Mouse (Mus musculus) kidney, adult 2 months (tissue): ENCODE measurements around the gene Ttc3.
A peak's percentile ranks its signal among the peaks of the same experiment; 100 is the strongest.

Source experiments
- CTCF ChIP-seq: fragments of 200-500 bp; conservative IDR thresholded peaks from 2 replicates; pipeline ENCODE4 v1.5.1; 2011; ENCODE audit warnings: low read depth, mild to moderate bottlenecking, control low read depth, low read length, moderate library complexity, mixed read lengths; ENCODE audit not compliant: insufficient read depth, insufficient read length
- POLR2A ChIP-seq: fragments of 200-500 bp; IDR thresholded peaks from one replicate; pipeline ENCODE4 v1.6.1; 2011; ENCODE audit warnings: low read depth, low read length, control low read depth

DNA sequence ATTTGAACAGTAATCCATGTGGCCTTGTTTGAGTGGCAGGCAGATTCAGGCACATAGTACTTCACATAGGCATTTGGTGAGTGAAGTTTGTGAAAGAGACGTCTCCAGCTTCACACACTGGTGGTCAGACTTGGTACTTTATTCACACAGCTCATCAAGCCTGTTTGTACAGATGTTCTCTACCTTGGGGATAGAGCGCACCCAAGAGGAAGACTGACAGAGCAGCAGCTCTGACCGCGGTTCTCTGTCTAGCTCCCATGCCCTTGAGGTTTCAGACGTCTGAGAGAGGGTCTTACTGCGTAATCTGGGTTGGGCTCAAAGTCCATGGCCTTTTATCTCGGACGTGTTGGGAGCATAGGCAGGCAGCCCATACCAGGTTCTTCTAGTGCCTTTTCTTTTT lies 78.7 kb downstream of the Ttc3 start:
- TF ChIP-seq CTCF (peak; percentile 51), POLR2A (no peak)
